Mouse (Mus musculus): Measurements from ENCODE around the gene Arpc3. TPM values are rescaled to one million over a fixed set of nuclear protein-coding genes. Genes with fewer than 3 reads are reported as not detected.

Gene Arpc3
- polyA plus RNA-seq, 1 experiment from 2014 or later, result 39.3 TPM

DNA sequence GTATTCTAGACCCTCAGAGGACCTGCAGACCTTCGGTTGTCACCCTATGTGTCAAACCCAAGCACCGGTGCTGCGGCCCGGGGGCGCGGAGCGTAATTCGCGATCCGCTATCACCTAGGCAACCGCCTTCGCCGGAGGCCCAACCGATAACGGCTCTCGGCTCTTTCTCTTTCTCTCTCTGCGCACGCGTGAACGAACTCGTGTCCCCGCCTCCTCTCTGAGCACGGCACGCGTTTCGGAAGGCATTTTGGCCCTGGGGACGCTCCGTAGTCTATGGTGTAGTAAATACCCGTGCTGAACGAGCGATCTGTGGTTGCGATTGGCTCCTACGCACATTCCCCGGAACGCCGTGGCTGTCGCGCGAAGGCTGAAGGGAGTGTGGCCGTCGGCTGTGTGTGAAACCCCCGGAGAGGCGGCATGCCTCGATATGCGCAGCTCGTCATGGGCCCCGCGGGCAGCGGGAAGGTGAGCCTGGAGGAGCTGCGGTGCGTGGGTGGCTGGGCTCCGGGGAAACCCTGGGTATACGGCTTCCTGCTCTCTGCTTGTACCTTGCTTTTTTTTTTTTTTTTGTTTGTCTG is 19.4 kb upstream of the Arpc3 start, which contains the start of gene Fam216a:
Gene Fam216a, minus strand, starts transcription at position 173 of the 578 bp plus-strand sequence.
- H3K4me1 ChIP-seq (ENCODE audit: control insufficient read depth, insufficient read depth, low read length), result peaks cover 8% of the 10 kb centered on the region; the same call in 1 of the 2 replicates
- H3K9me3 ChIP-seq (replicated peaks; ENCODE audit: control insufficient read depth, low read length), result no peaks in the 10 kb centered on the region
- H3K27ac ChIP-seq (ENCODE audit: low read depth, low read length), result peak within 1 kb of the TSS; percentile 93
- peak within 1 kb of the TSS; percentile 82 for H3K9ac ChIP-seq (ENCODE audit: low read depth, low read length)
- peaks cover 14% of the 10 kb centered on the region for H3K36me3 ChIP-seq (ENCODE audit: control insufficient read depth, insufficient read depth, low read length)
- ATAC-seq (replicated peaks; ENCODE audit: insufficient number of reproducible peaks, low FRiP score, low TSS enrichment), result peak; percentile 87
- WGBS (ENCODE audit: insufficient replicate concordance), result under 1% methylated on average over 53 of the region's 53 CpGs
- H3K27me3 ChIP-seq (ENCODE audit: control insufficient read depth, insufficient read depth, low read length), result no peaks in the 10 kb centered on the region
- peak within 1 kb of the TSS; percentile 71 for H3K4me3 ChIP-seq (ENCODE audit: low read depth, low read length)
- H3K4me2 ChIP-seq, result peak within 1 kb of the TSS; percentile 61

DNA sequence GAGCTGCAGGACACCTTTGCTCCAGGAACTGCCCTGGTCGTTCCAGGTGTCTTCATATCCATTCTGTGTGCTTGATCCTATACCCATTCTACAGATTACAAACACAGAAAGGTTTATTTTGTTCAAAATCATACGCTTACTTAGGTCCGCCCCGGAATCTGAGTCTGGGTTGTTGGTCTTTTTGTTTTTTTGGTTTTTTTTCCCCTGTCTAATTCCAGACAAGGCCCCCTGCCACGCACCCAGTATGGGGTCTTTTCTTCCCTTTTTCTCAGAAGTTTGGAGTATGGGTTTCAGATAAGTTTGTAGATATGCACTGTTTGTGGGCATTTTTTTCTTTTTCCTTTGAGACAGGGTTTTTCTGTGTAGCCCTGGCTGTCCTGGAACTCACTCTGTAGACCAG is 18.8 kb upstream of the Arpc3 start:
- Histone ChIP-seq H3K36me3 (ENCODE audit: control insufficient read depth, insufficient read depth, low read length) (peaks cover 8% of the 10 kb centered on the region), H3K4me1 (ENCODE audit: control insufficient read depth, insufficient read depth, low read length) (peaks cover 8% of the 10 kb centered on the region; the same call in 1 of the 2 replicates), H3K9ac (ENCODE audit: low read depth, low read length) (peak overlapping the region; percentile 82), H3K9me3 (replicated peaks; ENCODE audit: control insufficient read depth, low read length) (no peaks in the 10 kb centered on the region), H3K27me3 (ENCODE audit: control insufficient read depth, insufficient read depth, low read length) (no peaks in the 10 kb centered on the region), H3K4me2 (peak overlapping the region; percentile 61), H3K4me3 (ENCODE audit: low read depth, low read length) (peak overlapping the region; percentile 71), H3K27ac (ENCODE audit: low read depth, low read length) (peak overlapping the region; percentile 89)
- 8% methylated on average over 5 of the region's 5 CpGs for WGBS (ENCODE audit: insufficient replicate concordance)
- no peak for ATAC-seq (replicated peaks; ENCODE audit: insufficient number of reproducible peaks, low FRiP score, low TSS enrichment)

DNA sequence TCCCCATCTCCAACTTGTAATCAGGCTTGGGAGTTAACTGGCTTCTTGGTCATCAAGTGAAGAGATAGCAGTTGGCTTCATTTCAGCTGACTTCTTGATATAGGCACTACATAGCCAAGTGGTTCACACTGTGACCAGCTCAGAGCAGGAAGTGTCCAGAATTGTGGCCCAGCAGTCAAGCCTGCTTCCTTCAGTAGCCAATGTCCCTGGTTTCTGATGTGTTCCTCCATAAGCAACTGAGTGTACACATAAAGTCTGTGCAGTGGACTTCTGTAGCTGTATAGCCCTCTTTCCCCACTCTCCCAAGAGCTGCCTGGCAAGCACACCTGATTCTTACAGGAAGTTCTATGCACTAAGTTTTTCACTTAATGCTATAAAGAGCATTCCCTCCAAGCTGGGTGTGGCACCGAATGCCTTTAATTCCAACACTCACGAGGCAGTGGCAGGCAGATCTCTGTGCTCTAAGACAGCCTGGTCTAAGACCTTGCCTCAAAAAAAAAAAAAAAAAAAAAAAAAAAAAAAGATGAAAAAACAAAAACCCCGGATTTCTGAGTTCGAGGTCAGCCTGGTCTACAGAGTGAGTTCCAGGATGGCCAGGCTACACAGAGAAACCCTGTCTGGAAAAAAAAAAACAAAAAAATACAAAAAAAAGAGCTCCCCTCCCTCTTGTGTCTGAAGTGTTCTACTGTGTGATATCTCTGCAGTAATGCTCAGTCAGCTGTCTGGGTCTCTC is 14.4 kb upstream of the Arpc3 start:
- 87% methylated on average over 4 of the region's 4 CpGs for WGBS (ENCODE audit: insufficient replicate concordance)
- Histone ChIP-seq H3K4me3 (ENCODE audit: low read depth, low read length) (no peak overlapping the region), H3K36me3 (ENCODE audit: control insufficient read depth, insufficient read depth, low read length) (peaks cover 19% of the 10 kb centered on the region), H3K27me3 (ENCODE audit: control insufficient read depth, insufficient read depth, low read length) (no peaks in the 10 kb centered on the region), H3K4me2 (no peak overlapping the region), H3K9ac (ENCODE audit: low read depth, low read length) (no peak overlapping the region), H3K4me1 (ENCODE audit: control insufficient read depth, insufficient read depth, low read length) (peaks cover 8% of the 10 kb centered on the region; the same call in 1 of the 2 replicates), H3K9me3 (replicated peaks; ENCODE audit: control insufficient read depth, low read length) (no peaks in the 10 kb centered on the region), H3K27ac (ENCODE audit: low read depth, low read length) (no peak overlapping the region)
- no peak for ATAC-seq (replicated peaks; ENCODE audit: insufficient number of reproducible peaks, low FRiP score, low TSS enrichment)

DNA sequence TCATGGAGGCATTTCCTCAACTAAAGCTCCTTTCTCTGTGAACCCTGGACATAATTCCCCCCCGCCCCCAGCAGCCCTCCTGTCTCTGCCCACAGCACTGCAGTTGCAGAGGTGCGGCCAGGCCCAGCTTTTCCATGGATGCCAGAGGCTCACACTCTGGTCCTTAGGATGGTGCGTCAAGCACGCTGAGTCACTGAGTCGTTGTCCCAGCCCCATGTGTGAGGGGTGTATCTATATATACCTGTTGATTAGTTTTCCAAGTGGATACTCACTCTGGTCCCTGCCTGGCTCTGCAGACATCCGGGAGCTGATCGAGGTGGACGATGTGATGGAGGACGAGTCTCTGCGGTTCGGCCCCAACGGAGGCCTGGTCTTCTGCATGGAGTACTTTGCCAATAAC is 13.5 kb upstream of the Arpc3 start:
- Histone ChIP-seq H3K4me1 (ENCODE audit: control insufficient read depth, insufficient read depth, low read length) (0 out of 2 replicates have a peak, but pooled peaks cover 4% of the 10 kb centered on the region), H3K27ac (ENCODE audit: low read depth, low read length) (no peak overlapping the region), H3K9ac (ENCODE audit: low read depth, low read length) (no peak overlapping the region), H3K36me3 (ENCODE audit: control insufficient read depth, insufficient read depth, low read length) (peaks cover 21% of the 10 kb centered on the region), H3K4me2 (no peak overlapping the region), H3K27me3 (ENCODE audit: control insufficient read depth, insufficient read depth, low read length) (no peaks in the 10 kb centered on the region), H3K4me3 (ENCODE audit: low read depth, low read length) (no peak overlapping the region), H3K9me3 (replicated peaks; ENCODE audit: control insufficient read depth, low read length) (no peaks in the 10 kb centered on the region)
- no peak for ATAC-seq (replicated peaks; ENCODE audit: insufficient number of reproducible peaks, low FRiP score, low TSS enrichment)
- 93% methylated on average over 12 of the region's 12 CpGs for WGBS (ENCODE audit: insufficient replicate concordance)

DNA sequence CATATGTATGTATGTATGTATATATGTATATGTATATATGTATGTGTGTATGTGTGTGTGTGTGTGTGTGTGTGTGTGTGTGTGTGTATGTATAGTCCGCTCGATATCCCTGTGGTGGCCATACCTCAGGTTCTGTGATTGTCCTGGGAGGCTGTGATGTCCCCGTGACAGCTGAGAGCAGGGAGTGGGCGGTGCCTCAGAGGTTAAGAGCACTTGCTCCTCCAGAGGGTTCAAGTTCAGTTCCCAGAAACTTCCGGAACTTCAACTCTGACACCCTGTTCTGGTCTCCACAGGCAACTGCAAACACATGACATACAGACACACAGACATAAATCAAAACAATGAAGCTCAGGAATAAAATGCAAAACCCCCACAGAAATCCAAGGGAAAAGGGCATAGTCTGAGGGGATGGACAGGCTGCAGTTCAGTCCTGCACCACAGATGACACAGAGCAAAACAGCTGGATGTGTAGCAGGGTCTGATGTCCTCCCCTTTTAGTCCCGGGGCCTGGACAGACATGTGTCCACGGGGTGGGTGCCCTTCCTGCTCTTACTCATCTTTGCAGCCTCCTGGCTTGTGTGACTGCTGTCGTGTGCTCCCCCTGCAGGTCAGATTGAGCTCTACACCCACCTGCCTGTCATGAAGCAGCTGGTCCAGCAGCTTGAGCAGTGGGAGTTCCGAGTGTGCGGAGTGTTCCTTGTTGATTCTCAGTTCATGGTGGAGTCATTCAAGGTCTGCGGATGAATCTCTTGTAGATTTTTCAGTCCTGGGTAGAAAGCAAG is 12.1 kb upstream of the Arpc3 start:
- Histone ChIP-seq H3K4me1 (ENCODE audit: control insufficient read depth, insufficient read depth, low read length) (no peaks in the 10 kb centered on the region), H3K4me2 (no peak overlapping the region), H3K9me3 (replicated peaks; ENCODE audit: control insufficient read depth, low read length) (no peaks in the 10 kb centered on the region), H3K27me3 (ENCODE audit: control insufficient read depth, insufficient read depth, low read length) (no peaks in the 10 kb centered on the region), H3K9ac (ENCODE audit: low read depth, low read length) (no peak overlapping the region), H3K4me3 (ENCODE audit: low read depth, low read length) (no peak overlapping the region), H3K27ac (ENCODE audit: low read depth, low read length) (no peak overlapping the region), H3K36me3 (ENCODE audit: control insufficient read depth, insufficient read depth, low read length) (peaks cover 21% of the 10 kb centered on the region)
- 59% methylated on average over 11 of the region's 11 CpGs for WGBS (ENCODE audit: insufficient replicate concordance)
- ATAC-seq (replicated peaks; ENCODE audit: insufficient number of reproducible peaks, low FRiP score, low TSS enrichment), result no peak

DNA sequence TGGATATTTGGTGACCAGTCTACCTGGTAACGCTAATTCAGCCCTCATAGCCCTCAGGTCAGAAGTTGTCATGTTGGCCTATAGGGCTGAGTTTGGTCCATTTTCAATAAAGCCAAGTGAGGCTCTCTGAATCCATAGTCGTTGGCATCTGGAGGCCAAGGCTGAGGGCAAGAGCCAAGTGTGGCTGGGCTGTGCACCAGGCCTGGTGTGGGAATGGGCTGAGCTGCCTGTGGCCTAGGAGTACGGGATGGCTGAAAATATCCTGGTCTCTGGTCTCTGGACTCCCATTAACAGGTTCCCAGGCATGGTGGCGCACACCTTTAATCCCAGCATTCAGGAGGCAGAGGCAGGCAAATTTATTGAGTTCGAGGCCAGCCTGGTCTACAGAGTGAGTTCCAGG is 1.7 kb upstream of the Arpc3 start:
- no peaks in the 10 kb centered on the region for H3K9me3 ChIP-seq (replicated peaks; ENCODE audit: control insufficient read depth, low read length)
- H3K4me1 ChIP-seq (ENCODE audit: control insufficient read depth, insufficient read depth, low read length), result peaks cover 8% of the 10 kb centered on the region
- WGBS (ENCODE audit: insufficient replicate concordance), result 90% methylated on average over 5 of the region's 5 CpGs
- H3K36me3 ChIP-seq (ENCODE audit: control insufficient read depth, insufficient read depth, low read length), result 0 out of 2 replicates have a peak, but pooled peaks cover 2% of the 10 kb centered on the region
- no peak for ATAC-seq (replicated peaks; ENCODE audit: insufficient number of reproducible peaks, low FRiP score, low TSS enrichment)
- H3K27me3 ChIP-seq (ENCODE audit: control insufficient read depth, insufficient read depth, low read length), result no peaks in the 10 kb centered on the region
- H3K4me2 ChIP-seq, result no peak overlapping the region
- H3K9ac ChIP-seq (ENCODE audit: low read depth, low read length), result no peak overlapping the region
- no peak overlapping the region for H3K27ac ChIP-seq (ENCODE audit: low read depth, low read length)
- H3K4me3 ChIP-seq (ENCODE audit: low read depth, low read length), result no peak overlapping the region

DNA sequence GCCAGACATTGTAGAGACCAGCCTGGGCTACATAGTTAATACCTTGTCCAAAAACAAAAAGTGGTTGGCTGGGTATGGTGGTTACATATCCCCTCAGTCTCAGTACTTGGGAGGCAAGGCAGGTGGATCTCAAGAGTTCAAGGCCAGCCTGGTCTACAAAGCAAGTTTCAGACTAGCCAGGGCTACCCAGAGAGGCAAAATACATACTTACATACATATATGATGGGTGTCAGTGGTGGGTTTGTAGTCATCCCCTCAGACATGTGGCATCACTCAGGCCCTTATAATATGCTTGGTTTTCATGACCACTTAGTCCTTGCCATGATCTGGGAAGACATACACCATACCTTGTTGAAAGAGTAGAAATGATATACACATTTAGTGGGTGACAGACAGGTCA is 1.0 kb upstream of the Arpc3 start:
- Histone ChIP-seq H3K4me1 (ENCODE audit: control insufficient read depth, insufficient read depth, low read length) (peaks cover 8% of the 10 kb centered on the region), H3K27me3 (ENCODE audit: control insufficient read depth, insufficient read depth, low read length) (no peaks in the 10 kb centered on the region), H3K9ac (ENCODE audit: low read depth, low read length) (no peak overlapping the region), H3K9me3 (replicated peaks; ENCODE audit: control insufficient read depth, low read length) (no peaks in the 10 kb centered on the region), H3K36me3 (ENCODE audit: control insufficient read depth, insufficient read depth, low read length) (0 out of 2 replicates have a peak, but pooled peaks cover 2% of the 10 kb centered on the region), H3K4me2 (no peak overlapping the region), H3K4me3 (ENCODE audit: low read depth, low read length) (no peak overlapping the region), H3K27ac (ENCODE audit: low read depth, low read length) (no peak overlapping the region)
- ATAC-seq (replicated peaks; ENCODE audit: insufficient number of reproducible peaks, low FRiP score, low TSS enrichment), result no peak

DNA sequence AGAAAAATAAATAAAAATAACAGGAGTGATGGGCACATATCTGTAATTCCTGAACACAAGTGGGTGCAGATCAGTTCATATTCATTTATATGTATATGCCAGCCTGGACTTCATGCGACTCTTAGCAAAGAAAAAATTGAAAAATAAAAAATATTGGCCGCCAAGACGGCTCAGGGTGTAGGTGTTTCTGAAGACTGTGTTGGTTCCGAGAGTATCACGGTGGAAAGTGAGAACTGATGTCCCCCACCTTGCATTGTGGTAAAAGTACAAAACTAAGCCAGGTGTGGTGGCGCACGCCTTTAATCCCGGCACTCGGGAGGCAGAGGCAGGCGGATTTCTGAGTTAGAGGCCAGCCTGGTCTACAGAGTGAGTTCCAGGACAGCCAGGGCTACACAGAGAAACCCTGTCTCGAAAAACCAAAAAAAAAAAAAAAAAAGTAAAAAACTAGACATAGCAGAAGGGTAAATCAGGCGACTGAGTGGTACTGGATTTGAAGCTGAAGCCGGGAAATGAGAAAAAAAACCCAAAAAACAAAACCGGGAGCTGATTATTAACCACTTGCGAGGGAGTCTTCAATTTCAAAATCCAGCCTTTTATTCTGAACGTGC is 396 bp upstream of the Arpc3 start:
- peaks cover 8% of the 10 kb centered on the region for H3K4me1 ChIP-seq (ENCODE audit: control insufficient read depth, insufficient read depth, low read length)
- no peak overlapping the region; the same call in 1 of the 2 replicates for H3K27ac ChIP-seq (ENCODE audit: low read depth, low read length)
- peak overlapping the region; percentile 70 for H3K4me3 ChIP-seq (ENCODE audit: low read depth, low read length)
- no peak overlapping the region; the same call in 1 of the 2 replicates for H3K9ac ChIP-seq (ENCODE audit: low read depth, low read length)
- H3K27me3 ChIP-seq (ENCODE audit: control insufficient read depth, insufficient read depth, low read length), result no peaks in the 10 kb centered on the region
- WGBS (ENCODE audit: insufficient replicate concordance), result 52% methylated on average over 15 of the region's 16 CpGs
- H3K9me3 ChIP-seq (replicated peaks; ENCODE audit: control insufficient read depth, low read length), result no peaks in the 10 kb centered on the region
- H3K4me2 ChIP-seq, result peak overlapping the region; percentile 74
- H3K36me3 ChIP-seq (ENCODE audit: control insufficient read depth, insufficient read depth, low read length), result 0 out of 2 replicates have a peak, but pooled peaks cover 2% of the 10 kb centered on the region
- no peak for ATAC-seq (replicated peaks; ENCODE audit: insufficient number of reproducible peaks, low FRiP score, low TSS enrichment)
